Mouse (Mus musculus): Measurements from ENCODE around the gene Kcnh3.
"Not testable (repeated sequence)": the region's sequence is repeated elsewhere in the genome, so short reads cannot be mapped to it uniquely, and the experiment has no call there.

DNA sequence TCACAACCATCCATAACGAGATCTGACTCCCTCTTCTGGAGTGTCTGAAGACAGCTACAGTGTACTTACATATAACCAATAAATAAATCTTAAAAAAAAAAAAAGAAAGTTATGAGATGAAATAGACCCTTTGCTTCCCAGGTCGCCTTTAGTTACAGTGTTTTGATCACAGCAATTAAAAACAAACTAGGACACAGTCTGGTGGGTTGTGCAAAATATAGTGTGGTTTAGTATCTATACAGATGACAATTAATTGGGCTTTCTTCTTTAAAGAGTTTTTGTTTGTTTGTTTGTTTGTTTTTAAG lies 28.5 kb downstream of the Kcnh3 start:
- not testable (repeated sequence) for TF ChIP-seq POLR2A (IDR thresholded peaks at IDR 0.05; ENCODE audit: borderline replicate concordance, low read depth, low read length); CTCF (IDR thresholded peaks at IDR 0.05; ENCODE audit: low read depth, low read length)
